Mouse (Mus musculus): ENCODE data around the gene Clip1. TPM values are rescaled to one million over a fixed set of nuclear protein-coding genes. Genes with fewer than 3 reads are reported as not detected.
A peak's percentile ranks its signal among the peaks of the same experiment; 100 is the strongest.

Gene Clip1
- polyA plus RNA-seq, 1 experiment = 24.4 TPM

- Histone ChIP-seq H3K36me3 (ENCODE audit: control insufficient read depth, insufficient read depth, low read length) (no peaks in the 10 kb centered on the region), H3K4me3 (ENCODE audit: insufficient read depth, low read depth, low read length) (no peak overlapping the region), H3K27ac (ENCODE audit: insufficient read depth, low read depth, low read length) (no peak overlapping the region), H3K4me1 (ENCODE audit: control insufficient read depth, insufficient read depth, low read length) (no peaks in the 10 kb centered on the region), H3K27me3 (replicated peaks; ENCODE audit: control insufficient read depth, insufficient read depth, low read length) (no peaks in the 10 kb centered on the region)
- TF ChIP-seq CTCF (conservative IDR thresholded peaks at IDR 0.05; ENCODE audit: insufficient read depth, insufficient read length, low read depth, low read length) (no peak), POLR2A (IDR thresholded peaks at IDR 0.05; ENCODE audit: low read depth, low read length) (no peak)
- 82% methylated on average over 9 of the region's 9 CpGs for WGBS
- DNase-seq = no peak
These were observed 44.2 kb downstream of the Clip1 start for GRCm38 (mm10) chr5:123640181-123640580.

GRCm38 (mm10) chr5:123631210-123631609 lies 53.2 kb downstream of the Clip1 start:
- TF ChIP-seq POLR2A (IDR thresholded peaks at IDR 0.05; ENCODE audit: low read depth, low read length) (no peak), CTCF (conservative IDR thresholded peaks at IDR 0.05; ENCODE audit: insufficient read depth, insufficient read length, low read depth, low read length) (no peak)
- Histone ChIP-seq H3K27ac (ENCODE audit: insufficient read depth, low read depth, low read length) (no peak overlapping the region), H3K4me1 (ENCODE audit: control insufficient read depth, insufficient read depth, low read length) (no peaks in the 10 kb centered on the region), H3K27me3 (replicated peaks; ENCODE audit: control insufficient read depth, insufficient read depth, low read length) (no peaks in the 10 kb centered on the region), H3K4me3 (ENCODE audit: insufficient read depth, low read depth, low read length) (no peak overlapping the region), H3K36me3 (ENCODE audit: control insufficient read depth, insufficient read depth, low read length) (no peaks in the 10 kb centered on the region)
- no peak for DNase-seq
- 92% methylated on average over 10 of the region's 10 CpGs for WGBS

GRCm38 (mm10) chr5:123626631-123627030 lies 57.8 kb downstream of the Clip1 start:
- DNase-seq = peak; percentile 80
- Histone ChIP-seq H3K27me3 (replicated peaks; ENCODE audit: control insufficient read depth, insufficient read depth, low read length) (no peaks in the 10 kb centered on the region), H3K27ac (ENCODE audit: insufficient read depth, low read depth, low read length) (no peak overlapping the region), H3K4me1 (ENCODE audit: control insufficient read depth, insufficient read depth, low read length) (no peaks in the 10 kb centered on the region), H3K4me3 (ENCODE audit: insufficient read depth, low read depth, low read length) (no peak overlapping the region), H3K36me3 (ENCODE audit: control insufficient read depth, insufficient read depth, low read length) (no peaks in the 10 kb centered on the region; the same call in 1 of the 2 replicates)
- TF ChIP-seq POLR2A (IDR thresholded peaks at IDR 0.05; ENCODE audit: low read depth, low read length) = no peak
- peak; percentile 60 for TF ChIP-seq CTCF (conservative IDR thresholded peaks at IDR 0.05; ENCODE audit: insufficient read depth, insufficient read length, low read depth, low read length)
- 9% methylated on average over 8 of the region's 8 CpGs for WGBS

- no peak overlapping the region for H3K27ac ChIP-seq (ENCODE audit: insufficient read depth, low read depth, low read length)
- no peak for DNase-seq
- peaks cover 1% of the 10 kb centered on the region for H3K36me3 ChIP-seq (ENCODE audit: control insufficient read depth, insufficient read depth, low read length)
- WGBS = 75% methylated on average over 13 of the region's 13 CpGs
- no peaks in the 10 kb centered on the region for H3K4me1 ChIP-seq (ENCODE audit: control insufficient read depth, insufficient read depth, low read length)
- TF ChIP-seq CTCF (conservative IDR thresholded peaks at IDR 0.05; ENCODE audit: insufficient read depth, insufficient read length, low read depth, low read length) (no peak), POLR2A (IDR thresholded peaks at IDR 0.05; ENCODE audit: low read depth, low read length) (no peak)
- H3K4me3 ChIP-seq (ENCODE audit: insufficient read depth, low read depth, low read length) = no peak overlapping the region
- H3K27me3 ChIP-seq (replicated peaks; ENCODE audit: control insufficient read depth, insufficient read depth, low read length) = no peaks in the 10 kb centered on the region
These were observed 62.0 kb downstream of the Clip1 start for GRCm38 (mm10) chr5:123622421-123622820.

- TF ChIP-seq CTCF (conservative IDR thresholded peaks at IDR 0.05; ENCODE audit: insufficient read depth, insufficient read length, low read depth, low read length) (0 out of 2 replicates have a peak, but pooled peaks have one; percentile 24), POLR2A (IDR thresholded peaks at IDR 0.05; ENCODE audit: low read depth, low read length) (no peak)
- DNase-seq = no peak
- no peak overlapping the region for H3K27ac ChIP-seq (ENCODE audit: insufficient read depth, low read depth, low read length)
- H3K4me1 ChIP-seq (ENCODE audit: control insufficient read depth, insufficient read depth, low read length) = no peaks in the 10 kb centered on the region
- peaks cover 1% of the 10 kb centered on the region for H3K36me3 ChIP-seq (ENCODE audit: control insufficient read depth, insufficient read depth, low read length)
- H3K4me3 ChIP-seq (ENCODE audit: insufficient read depth, low read depth, low read length) = no peak overlapping the region
- WGBS = 77% methylated on average over 2 of the region's 2 CpGs
- no peaks in the 10 kb centered on the region for H3K27me3 ChIP-seq (replicated peaks; ENCODE audit: control insufficient read depth, insufficient read depth, low read length)
These were observed 65.9 kb downstream of the Clip1 start for GRCm38 (mm10) chr5:123618558-123618957.

GRCm38 (mm10) chr5:123614246-123614645 lies 70.2 kb downstream of the Clip1 start:
- peaks cover 4% of the 10 kb centered on the region for H3K36me3 ChIP-seq (ENCODE audit: control insufficient read depth, insufficient read depth, low read length)
- no peak for DNase-seq
- H3K27me3 ChIP-seq (replicated peaks; ENCODE audit: control insufficient read depth, insufficient read depth, low read length) = no peaks in the 10 kb centered on the region
- no peak overlapping the region for H3K27ac ChIP-seq (ENCODE audit: insufficient read depth, low read depth, low read length)
- 91% methylated on average over 24 of the region's 24 CpGs for WGBS
- no peak overlapping the region for H3K4me3 ChIP-seq (ENCODE audit: insufficient read depth, low read depth, low read length)
- TF ChIP-seq POLR2A (IDR thresholded peaks at IDR 0.05; ENCODE audit: low read depth, low read length) (no peak), CTCF (conservative IDR thresholded peaks at IDR 0.05; ENCODE audit: insufficient read depth, insufficient read length, low read depth, low read length) (no peak)
- H3K4me1 ChIP-seq (ENCODE audit: control insufficient read depth, insufficient read depth, low read length) = no peaks in the 10 kb centered on the region

GRCm38 (mm10) chr5:123609843-123610242 lies 74.6 kb downstream of the Clip1 start:
- no peak overlapping the region for H3K4me3 ChIP-seq (ENCODE audit: insufficient read depth, low read depth, low read length)
- no peak overlapping the region for H3K27ac ChIP-seq (ENCODE audit: insufficient read depth, low read depth, low read length)
- H3K4me1 ChIP-seq (ENCODE audit: control insufficient read depth, insufficient read depth, low read length) = no peaks in the 10 kb centered on the region
- TF ChIP-seq CTCF (conservative IDR thresholded peaks at IDR 0.05; ENCODE audit: insufficient read depth, insufficient read length, low read depth, low read length) = peak; percentile 94
- no peak for TF ChIP-seq POLR2A (IDR thresholded peaks at IDR 0.05; ENCODE audit: low read depth, low read length)
- peak; percentile 85 for DNase-seq
- no peaks in the 10 kb centered on the region for H3K27me3 ChIP-seq (replicated peaks; ENCODE audit: control insufficient read depth, insufficient read depth, low read length)
- 28% methylated on average over 4 of the region's 4 CpGs for WGBS
- H3K36me3 ChIP-seq (ENCODE audit: control insufficient read depth, insufficient read depth, low read length) = peaks cover 4% of the 10 kb centered on the region

Data from kidney, adult 2 months (tissue).